Mouse (Mus musculus) Patski (cell line): ENCODE data around the gene Selenos. TPM values are rescaled to one million over a fixed set of nuclear protein-coding genes. Genes with fewer than 3 reads are reported as not detected.
"Not testable (repeated sequence)": the region's sequence is repeated elsewhere in the genome, so short reads cannot be mapped to it uniquely, and the experiment has no call there.

Experiments
- ATAC-seq: fragments of 100-300 bp; one replicate; pipeline ENCODE4 v1.8.0; 2021
- CTCF ChIA-PET: fragments of 350-600 bp; sonication (Branson Sonifier 250); formaldehyde crosslinking; loops from one replicate; lab custom pipeline; 2022; ENCODE audit warnings: inconsistent platforms; lab: Charles Lee
- POLR2A ChIA-PET: fragments of 350-600 bp; sonication (Branson Sonifier 250); formaldehyde crosslinking; loops from one replicate; lab custom pipeline; 2022; ENCODE audit warnings: antibody characterized with exemption, inconsistent platforms; lab: Charles Lee
- DNase-seq: peaks from one replicate; pipeline ENCODE4 v3.0.0-alpha.2; 2011; ENCODE audit warnings: low read depth, low spot score
- H3K27me3 ChIP-seq: fragments of 371-371 bp; one replicate; pipeline ENCODE4 v1.5.1; 2021
- CTCF ChIP-seq: fragments of 100-300 bp; IDR thresholded peaks from one replicate; pipeline ENCODE4 v1.5.1; 2021
- in situ Hi-C: fragments of 300-500 bp; cut with MboI; formaldehyde crosslinking; loops from 3 replicates; pipeline ENCODE4 v1.11.1; 2018; ENCODE audit warnings: low pct_unique_long_range_greater_than_20kb, mixed read lengths
- polyA plus RNA-seq: library from polyadenylated mRNA; unstranded; gene quantifications from one replicate; pipeline ENCODE4 v1.2.3, GENCODE M21; 2021

Selenos gene
- polyA plus RNA-seq, 1 experiment from 2014 or later, result 95.1 TPM

DNA sequence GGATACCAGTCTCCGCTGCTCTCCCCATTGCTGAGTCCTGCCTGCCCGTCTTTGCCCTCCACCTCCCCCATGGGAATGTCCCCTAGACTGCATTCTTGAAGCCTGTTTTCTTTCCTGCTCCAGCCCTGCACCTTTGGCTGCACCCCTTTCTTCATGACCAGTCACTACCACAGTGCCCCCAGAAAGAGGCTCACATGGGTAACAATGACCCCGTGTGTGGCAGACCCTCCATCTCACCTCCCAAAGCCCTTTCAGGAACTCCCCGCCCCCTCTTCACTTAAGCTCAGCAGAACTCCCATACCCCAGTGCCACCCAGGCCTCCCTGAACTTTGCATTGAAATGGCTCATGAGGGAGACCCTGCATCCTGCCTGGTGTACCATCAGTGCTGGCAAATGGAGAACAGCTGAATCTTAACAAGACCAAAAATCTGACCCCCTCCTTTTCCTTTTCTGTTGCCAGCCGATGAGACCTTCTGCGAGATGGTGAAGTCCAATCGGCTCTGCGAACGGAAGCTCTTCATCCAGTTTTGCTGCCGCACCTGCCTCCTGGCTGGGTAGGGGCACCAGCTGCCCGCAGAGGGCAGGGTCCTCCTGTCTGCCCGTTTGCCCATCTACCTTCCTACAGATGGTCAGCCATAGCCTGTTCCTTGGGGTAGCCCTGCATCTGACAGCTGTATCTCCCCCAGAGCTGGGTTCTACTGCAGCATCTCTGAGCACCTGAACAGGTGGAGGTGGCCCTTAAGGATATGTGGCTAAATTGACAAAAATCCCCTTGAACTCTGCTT lies 30.8 kb upstream of the Selenos start:
- ChIA-PET POLR2A (no interaction called here), CTCF (no interaction called here)
- DNase-seq, result no peak
- in situ Hi-C loops, result no loop called here
- H3K27me3 ChIP-seq, result no peaks in the 10 kb centered on the region
- ATAC-seq, result no peak
- no peak for TF ChIP-seq CTCF

DNA sequence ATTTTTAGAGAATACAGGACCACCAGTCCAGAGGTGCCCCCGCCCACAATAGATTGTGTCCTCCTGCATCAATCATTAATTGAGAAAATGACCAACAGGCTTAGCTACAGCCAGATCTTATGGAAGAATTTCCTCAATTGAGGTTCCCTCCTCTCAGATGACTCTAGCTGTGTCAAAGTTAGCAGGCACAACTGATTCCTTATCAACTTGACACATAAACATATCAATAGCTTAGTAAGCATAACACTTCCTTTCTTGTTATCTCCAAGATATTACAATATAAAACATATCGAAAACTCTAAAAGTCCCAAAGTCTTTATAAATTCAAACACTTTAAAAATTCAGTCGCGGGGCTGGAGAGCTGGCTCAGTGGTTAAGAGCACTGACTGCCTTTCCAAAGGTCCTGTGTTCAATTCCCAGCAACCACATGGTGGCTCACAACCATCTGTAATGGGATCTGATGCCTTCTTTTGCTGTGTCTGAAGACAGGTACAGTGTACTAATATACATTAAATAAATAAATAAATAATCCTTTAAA lies 25.4 kb upstream of the Selenos start:
- no peak for ATAC-seq
- in situ Hi-C loops, result loop anchor here (5.0 to 25.0 kb wide), 4 partner anchors 282 to 717 kb away; no protein-coding TSS in a partner anchor
- CTCF ChIA-PET, result interaction anchor here (0.9 kb wide), 1 partner anchor 8 kb away, joined by 3 read pairs; no protein-coding TSS in a partner anchor
- no peak for DNase-seq
- no peaks in the 10 kb centered on the region for H3K27me3 ChIP-seq
- no peak for TF ChIP-seq CTCF
- POLR2A ChIA-PET, result no interaction called here

DNA sequence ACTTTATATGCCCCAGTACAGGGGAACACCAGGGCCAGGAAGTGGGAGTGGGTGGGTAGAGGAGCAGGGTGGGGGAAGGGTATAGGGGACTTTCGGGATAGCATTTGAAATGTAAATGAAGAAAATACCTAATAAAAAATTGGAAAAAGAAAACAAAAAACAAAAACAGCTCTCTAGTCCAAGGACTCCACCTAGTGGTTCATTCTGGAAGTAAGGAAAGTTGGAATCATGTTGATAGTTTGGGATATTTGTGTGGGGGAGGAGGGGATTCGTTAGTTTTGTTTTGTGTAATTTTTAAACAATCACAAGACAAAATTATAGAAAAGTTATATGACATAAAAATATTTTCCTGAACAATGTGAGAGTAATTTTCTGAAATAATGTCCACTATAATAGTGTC lies 24.1 kb upstream of the Selenos start:
- ATAC-seq, DNase-seq, POLR2A ChIA-PET, H3K27me3 ChIP-seq: not testable (repeated sequence)
- in situ Hi-C loops, result loop anchor here (10.0 to 25.0 kb wide), 3 partner anchors 321 to 718 kb away; no protein-coding TSS in a partner anchor
- CTCF ChIA-PET, result interaction anchor here (1.5 to 2.6 kb wide), 2 partner anchors 10 to 340 kb away, joined by 3 to 12 read pairs; no protein-coding TSS in a partner anchor

DNA sequence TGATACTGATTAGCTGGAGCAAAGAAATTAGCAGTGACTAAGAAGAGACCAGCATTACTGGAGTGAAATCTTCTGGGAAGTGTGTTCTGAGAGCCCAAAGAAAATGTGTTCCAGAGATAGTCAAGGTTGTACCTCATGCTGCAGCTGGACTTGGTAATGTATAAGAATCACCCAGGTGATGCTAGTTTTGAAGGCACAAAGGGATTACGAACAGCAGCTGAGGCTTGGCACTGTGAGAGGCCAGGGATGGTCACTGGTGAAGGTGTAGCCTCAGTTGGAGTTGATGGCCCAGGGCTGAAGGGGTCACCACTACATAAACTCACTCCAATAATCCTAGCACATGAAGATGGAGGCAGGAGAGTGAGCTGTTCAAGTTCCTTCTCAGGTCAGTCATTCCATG lies 20.7 kb upstream of the Selenos start, which contains the start of gene Snrpa1:
Snrpa1 (plus strand) TSS at position 301 of the 400 bp plus-strand sequence.
- TF ChIP-seq CTCF, result no peak
- no peaks in the 10 kb centered on the region for H3K27me3 ChIP-seq
- ChIA-PET CTCF (interaction anchor here (1.1 to 1.3 kb wide), 2 partner anchors 354 to 360 kb away, joined by 3 read pairs; no protein-coding TSS in a partner anchor), POLR2A (no interaction called here)
- no peak for ATAC-seq
- in situ Hi-C loops, result loop anchor here (10.0 to 25.0 kb wide), 3 partner anchors 324 to 721 kb away; no protein-coding TSS in a partner anchor
- no peak for DNase-seq

DNA sequence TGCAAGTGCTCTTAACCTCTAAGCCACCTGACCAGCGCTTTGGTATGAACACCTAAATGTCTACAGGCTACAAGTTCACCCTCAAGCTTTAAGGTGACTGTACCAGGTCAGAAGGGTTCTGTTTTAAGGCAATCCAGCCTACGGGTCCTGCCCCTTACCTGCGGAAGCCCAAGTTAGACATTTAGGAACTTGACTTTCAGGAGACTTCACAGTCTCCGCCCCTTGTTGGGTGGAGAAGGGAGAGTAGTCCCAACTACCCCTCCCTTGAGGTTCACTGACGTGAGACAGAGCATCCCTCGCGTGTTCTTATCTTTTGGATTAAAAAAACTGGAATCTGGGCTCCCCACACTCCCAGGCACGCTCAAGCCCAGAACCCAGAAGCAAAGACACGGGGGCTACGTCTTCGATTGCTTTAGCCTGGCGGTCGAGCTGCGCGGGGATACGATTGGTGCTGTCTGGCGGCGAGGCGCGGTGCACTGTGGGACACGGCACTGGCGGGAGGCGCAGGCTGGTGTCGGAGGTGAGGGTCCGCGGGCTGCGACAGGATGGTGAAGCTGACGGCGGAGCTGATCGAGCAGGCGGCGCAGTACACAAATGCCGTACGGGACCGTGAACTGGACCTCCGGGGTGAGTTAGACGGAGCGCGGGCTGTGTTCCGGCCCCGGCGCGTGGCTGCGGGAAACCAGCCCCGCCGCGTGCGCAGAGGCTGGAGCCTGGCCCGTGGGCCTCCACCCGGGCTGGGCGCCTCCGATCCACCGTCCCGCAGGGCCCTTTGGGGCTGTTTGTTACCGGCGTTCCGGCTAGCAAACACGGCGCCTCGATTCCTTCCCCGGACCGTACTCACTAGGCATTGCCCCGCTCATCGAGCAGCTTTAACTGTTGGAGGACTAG lies 19.1 kb upstream of the Selenos start:
- DNase-seq (no peak), ATAC-seq (peak; percentile 80)
- TF ChIP-seq CTCF, result no peak
- ChIA-PET POLR2A (interaction anchor here (1.2 kb wide), 1 partner anchor 18 kb away, joined by 3 read pairs; no protein-coding TSS in a partner anchor), CTCF (interaction anchor here (1.2 kb wide), 1 partner anchor 20 kb away, joined by 4 read pairs; no protein-coding TSS in a partner anchor)
- H3K27me3 ChIP-seq, result no peaks in the 10 kb centered on the region
- in situ Hi-C loops, result loop anchor here (25.0 kb wide), 1 partner anchor 723 kb away; no protein-coding TSS in a partner anchor

- ChIA-PET POLR2A (interaction anchor here (1.2 kb wide), 1 partner anchor 17 kb away, joined by 3 read pairs; no protein-coding TSS in a partner anchor), CTCF (interaction anchor here (1.2 to 1.3 kb wide), 2 partner anchors 19 to 167 kb away, joined by 3 to 4 read pairs; no protein-coding TSS in a partner anchor)
- in situ Hi-C loops, result loop anchor here (25.0 kb wide), 1 partner anchor 724 kb away; no protein-coding TSS in a partner anchor
- no peak for ATAC-seq
- H3K27me3 ChIP-seq, result no peaks in the 10 kb centered on the region
- no peak for DNase-seq
- no peak for TF ChIP-seq CTCF
These were observed 18.4 kb upstream of the Selenos start for GRCm38 (mm10) chr7:66061057-66061456.

DNA sequence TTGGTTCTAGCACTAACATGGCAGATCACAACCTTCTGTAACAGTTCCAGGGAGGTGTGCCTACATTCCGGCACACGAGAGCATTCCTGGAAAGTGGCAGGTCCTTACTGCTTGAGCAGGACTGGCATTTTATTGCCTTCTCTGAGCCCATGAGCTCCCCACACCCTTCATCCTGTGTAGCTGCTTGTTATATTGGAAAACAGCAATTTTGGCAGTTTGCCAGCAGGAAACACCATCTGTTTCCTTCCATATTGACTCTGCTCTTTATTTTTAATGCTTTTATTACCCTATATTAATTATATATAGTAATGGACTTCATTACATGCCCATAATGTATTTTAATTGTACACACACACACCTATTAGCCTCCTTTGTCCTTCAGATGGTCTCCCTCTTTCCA lies 3.0 kb upstream of the Selenos start:
- no peak for DNase-seq
- no peak for ATAC-seq
- in situ Hi-C loops, result no loop called here
- ChIA-PET POLR2A (no interaction called here), CTCF (no interaction called here)
- no peak for TF ChIP-seq CTCF
- H3K27me3 ChIP-seq, result no peaks in the 10 kb centered on the region

- DNase-seq, result no peak
- in situ Hi-C loops, result no loop called here
- CTCF ChIA-PET, result interaction anchor here (1.0 to 2.4 kb wide), 3 partner anchors 10 to 20 kb away, joined by 3 to 8 read pairs (median 4); no protein-coding TSS in a partner anchor
- POLR2A ChIA-PET, result no interaction called here
- H3K27me3 ChIP-seq, result no peaks in the 10 kb centered on the region
- no peak for TF ChIP-seq CTCF
- ATAC-seq, result no peak
These were observed 773 bp downstream of the Selenos start for GRCm38 (mm10) chr7:66080231-66080613.

DNA sequence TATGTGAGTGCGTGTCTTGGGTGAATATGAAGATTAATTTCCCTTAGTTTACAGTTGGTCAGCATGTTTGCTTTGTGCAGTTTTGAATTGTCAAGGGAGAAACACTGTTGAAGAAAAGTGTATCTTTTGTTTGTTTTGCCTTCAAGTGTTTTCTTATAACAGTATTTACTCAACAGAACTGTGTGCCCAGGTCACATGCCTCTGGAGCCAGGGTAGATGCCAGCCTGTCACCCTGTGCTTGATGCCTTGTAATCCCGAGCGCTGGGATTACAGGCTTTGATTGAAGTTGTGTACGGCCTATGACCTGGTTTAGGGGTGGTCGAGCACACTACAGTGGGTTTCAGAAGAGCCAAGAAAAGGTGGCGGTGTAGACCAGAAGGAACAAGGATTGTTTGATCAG lies 4.3 kb downstream of the Selenos start:
- POLR2A ChIA-PET, result no interaction called here
- TF ChIP-seq CTCF, result no peak
- in situ Hi-C loops, result no loop called here
- ATAC-seq (no peak), DNase-seq (no peak)
- CTCF ChIA-PET, result interaction anchor here (1.1 kb wide), 1 partner anchor 18 kb away, joined by 3 read pairs; no protein-coding TSS in a partner anchor
- H3K27me3 ChIP-seq, result no peaks in the 10 kb centered on the region

DNA sequence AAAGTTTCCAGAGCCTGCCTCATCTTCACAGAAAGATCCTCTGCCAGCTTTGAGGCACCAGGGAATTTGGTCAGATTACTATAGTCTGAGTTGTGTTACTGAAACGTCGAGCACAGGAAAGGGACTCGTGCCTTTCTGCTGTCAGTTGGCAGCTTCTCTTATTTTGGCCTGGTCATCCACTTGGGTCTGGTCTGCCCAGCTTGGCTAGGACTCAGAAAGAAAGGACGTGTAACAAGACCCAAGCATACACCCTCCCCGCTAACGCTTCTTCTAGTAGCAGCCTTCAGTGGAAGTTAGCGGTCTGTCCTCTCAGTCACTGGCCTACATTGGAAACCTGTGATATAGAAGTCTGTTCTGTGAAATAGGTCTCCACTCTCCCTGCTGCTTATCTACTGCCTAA lies 5.1 kb downstream of the Selenos start:
- TF ChIP-seq CTCF, result no peak
- no peak for ATAC-seq
- CTCF ChIA-PET, result no interaction called here
- no peaks in the 10 kb centered on the region for H3K27me3 ChIP-seq
- in situ Hi-C loops, result no loop called here
- POLR2A ChIA-PET, result no interaction called here
- no peak for DNase-seq
